Mouse (Mus musculus) liver, postnatal 0 days (tissue): ENCODE measurements around the gene Col5a3.
"Not testable (repeated sequence)": the region's sequence is repeated elsewhere in the genome, so short reads cannot be mapped to it uniquely, and the experiment has no call there.

ENCODE experiments used
- CTCF ChIP-seq: sonication (generic); IDR thresholded peaks from 2 replicates; pipeline ENCODE4 v1.5.1; 2016; ENCODE audit warnings: antibody characterized with exemption, low read depth
- EP300 ChIP-seq: IDR thresholded peaks from 2 replicates; pipeline ENCODE4 v1.6.1; 2016; ENCODE audit warnings: antibody characterized with exemption, low read depth, mild to moderate bottlenecking

- not testable (repeated sequence) for TF ChIP-seq CTCF, EP300
These were observed 20.6 kb upstream of the Col5a3 start for GRCm38 (mm10) chr9:20835431-20835954.
